Mouse (Mus musculus): ENCODE measurements at regions not wholly inside any gene's neighbourhood (a gene's known extent, or its start where the extent isn't known, plus 50 kb on each side); places are given as distances from the start of the nearest gene placed in this dataset.

DNA sequence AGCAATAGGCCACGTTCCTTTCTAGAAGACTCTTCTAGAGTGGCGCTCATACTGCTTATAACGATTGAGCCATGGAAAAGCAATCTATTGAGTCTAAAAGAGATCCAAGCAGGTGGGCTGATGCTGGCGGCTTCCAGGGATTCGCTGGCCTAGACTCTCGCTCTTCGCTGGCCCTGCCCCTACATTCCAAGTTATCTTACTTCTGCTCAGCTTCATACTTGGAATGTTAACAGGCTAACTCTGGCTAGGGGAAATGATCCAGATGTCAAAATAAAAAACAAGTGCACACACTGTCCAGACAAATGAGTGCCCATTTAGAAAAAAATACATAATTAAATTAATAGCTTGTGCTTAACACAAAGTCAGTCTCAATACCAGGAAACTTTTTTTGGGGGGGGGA, 67.6 kb upstream of the Arid2 start:
- TF ChIP-seq CTCF (conservative IDR thresholded peaks at IDR 0.05; ENCODE audit: low read length) (no peak), NANOG (IDR thresholded peaks at IDR 0.05; ENCODE audit: borderline replicate concordance, low read length) (no peak), POU5F1 (IDR thresholded peaks at IDR 0.05; ENCODE audit: borderline replicate concordance, low read length) (no peak)
- no peaks in the 10 kb centered on the region for H3K36me3 ChIP-seq (ENCODE audit: insufficient read depth, low read length)
- no peaks in the 10 kb centered on the region for H3K9me3 ChIP-seq (ENCODE audit: low read length)
- H3K4me3 ChIP-seq (replicated peaks; ENCODE audit: low read length), result no peak overlapping the region
- peaks cover 55% of the 10 kb centered on the region for H3K4me1 ChIP-seq (replicated peaks; ENCODE audit: low read depth, low read length)
- no peaks in the 10 kb centered on the region for H3K27me3 ChIP-seq (ENCODE audit: insufficient read depth, low read length)

DNA sequence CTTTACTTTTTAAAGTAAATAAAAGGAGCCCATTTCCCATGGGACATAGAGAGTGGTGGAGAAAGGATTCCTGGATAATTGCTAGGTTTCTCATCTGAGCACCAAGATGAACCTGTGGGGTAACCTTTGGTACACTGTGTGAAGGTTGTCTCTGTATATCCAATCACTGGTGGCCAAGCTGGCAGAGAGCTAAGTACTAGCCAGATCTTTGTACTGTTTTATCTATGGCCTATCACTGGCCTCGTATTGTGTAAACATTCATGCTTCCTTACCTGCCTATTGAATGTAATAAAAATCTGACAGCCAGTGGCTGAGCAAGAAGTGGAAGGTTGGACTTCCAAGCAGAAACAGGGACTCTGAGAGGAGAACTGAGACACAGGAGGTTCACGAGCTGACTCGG, 55.3 kb upstream of the Arid2 start:
- H3K36me3 ChIP-seq (ENCODE audit: insufficient read depth, low read length), result no peaks in the 10 kb centered on the region
- H3K4me1 ChIP-seq (replicated peaks; ENCODE audit: low read depth, low read length), result peaks cover 19% of the 10 kb centered on the region
- H3K27me3 ChIP-seq (ENCODE audit: insufficient read depth, low read length), result no peaks in the 10 kb centered on the region
- no peak overlapping the region for H3K4me3 ChIP-seq (replicated peaks; ENCODE audit: low read length)
- TF ChIP-seq NANOG (IDR thresholded peaks at IDR 0.05; ENCODE audit: borderline replicate concordance, low read length), result no peak
- no peak for TF ChIP-seq POU5F1 (IDR thresholded peaks at IDR 0.05; ENCODE audit: borderline replicate concordance, low read length)
- no peak for TF ChIP-seq CTCF (conservative IDR thresholded peaks at IDR 0.05; ENCODE audit: low read length)
- peaks cover 45% of the 10 kb centered on the region for H3K9me3 ChIP-seq (ENCODE audit: low read length)

GRCm38 (mm10) chr15:96233113-96233512, 54.2 kb upstream of the Arid2 start:
- H3K27me3 ChIP-seq (ENCODE audit: insufficient read depth, low read length), result no peaks in the 10 kb centered on the region
- peaks cover 33% of the 10 kb centered on the region for H3K9me3 ChIP-seq (ENCODE audit: low read length)
- TF ChIP-seq POU5F1 (IDR thresholded peaks at IDR 0.05; ENCODE audit: borderline replicate concordance, low read length) (no peak), CTCF (conservative IDR thresholded peaks at IDR 0.05; ENCODE audit: low read length) (no peak), NANOG (IDR thresholded peaks at IDR 0.05; ENCODE audit: borderline replicate concordance, low read length) (no peak)
- peaks cover 23% of the 10 kb centered on the region for H3K4me1 ChIP-seq (replicated peaks; ENCODE audit: low read depth, low read length)
- H3K36me3 ChIP-seq (ENCODE audit: insufficient read depth, low read length), result no peaks in the 10 kb centered on the region
- no peak overlapping the region for H3K4me3 ChIP-seq (replicated peaks; ENCODE audit: low read length)

GRCm38 (mm10) chr15:96234783-96235182, 52.5 kb upstream of the Arid2 start:
- Histone ChIP-seq H3K9me3 (ENCODE audit: low read length) (peaks cover 26% of the 10 kb centered on the region), H3K27me3 (ENCODE audit: insufficient read depth, low read length) (no peaks in the 10 kb centered on the region), H3K36me3 (ENCODE audit: insufficient read depth, low read length) (no peaks in the 10 kb centered on the region), H3K4me1 (replicated peaks; ENCODE audit: low read depth, low read length) (peaks cover 28% of the 10 kb centered on the region), H3K4me3 (replicated peaks; ENCODE audit: low read length) (no peak overlapping the region)
- TF ChIP-seq POU5F1 (IDR thresholded peaks at IDR 0.05; ENCODE audit: borderline replicate concordance, low read length), result no peak
- TF ChIP-seq CTCF (conservative IDR thresholded peaks at IDR 0.05; ENCODE audit: low read length), result no peak
- TF ChIP-seq NANOG (IDR thresholded peaks at IDR 0.05; ENCODE audit: borderline replicate concordance, low read length), result no peak
